Mouse (Mus musculus): ENCODE results near the gene BC016579.

- TF ChIP-seq POLR2A (IDR thresholded peaks at IDR 0.05; ENCODE audit: low read depth, low read length) (no peak), CTCF (IDR thresholded peaks at IDR 0.05; ENCODE audit: extremely low read depth, insufficient read depth, insufficient read length, insufficient replicate concordance) (no peak)
Measured at GRCm38 (mm10) chr16:45582512-45582911, 71.4 kb downstream of the BC016579 start.
